Mouse (Mus musculus): ENCODE data around the gene BC037034. TPM values are rescaled to one million over a fixed set of nuclear protein-coding genes. Genes with fewer than 3 reads are reported as not detected.

BC037034 gene
- total and polyA plus RNA-seq, 2 experiments from 2014 or later = 13.5 to 89.3 TPM

DNA sequence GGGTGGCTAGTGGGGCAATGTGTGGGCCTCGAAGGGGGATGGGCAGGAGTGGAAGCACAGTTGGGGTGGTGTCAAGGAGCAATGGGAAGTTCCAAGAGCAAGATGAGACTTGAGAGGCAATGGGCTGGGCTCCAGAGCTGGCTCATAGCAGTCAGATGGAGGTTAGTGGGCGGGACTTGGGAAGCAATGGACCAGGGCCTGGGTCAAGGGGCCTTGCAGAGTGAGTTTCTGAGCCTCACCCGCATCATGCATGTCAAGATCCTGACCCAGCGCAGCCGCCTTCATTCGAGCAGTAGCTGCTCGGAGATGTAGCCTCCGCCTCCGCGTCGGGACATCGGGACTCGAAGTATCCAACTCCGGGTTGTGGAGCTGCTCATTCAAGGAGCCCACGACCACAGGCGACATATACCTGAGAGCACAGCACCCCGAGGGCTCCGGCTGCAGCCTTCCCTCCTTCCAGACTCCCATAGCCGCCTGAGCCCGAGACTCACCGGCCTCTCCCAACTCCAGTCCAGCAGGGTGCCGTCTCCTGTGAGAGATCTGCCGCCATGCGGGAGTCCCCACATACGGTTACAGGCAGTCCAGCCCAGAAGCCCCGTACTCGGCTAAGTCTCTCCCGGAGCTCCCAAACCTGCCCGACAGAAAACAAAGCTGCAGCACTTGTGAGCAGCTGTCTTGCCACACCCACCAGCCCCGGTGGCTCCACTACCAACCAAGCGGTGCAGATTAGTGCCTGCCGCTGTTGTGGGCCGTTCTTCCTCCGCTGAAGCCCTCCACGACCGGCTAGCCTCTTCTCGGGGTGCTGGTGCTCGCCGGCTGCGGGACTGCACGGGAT is 11.6 kb upstream of the BC037034 start:
- H3K4me2 ChIP-seq (ENCODE audit: low read depth, low read length) = peak overlapping the region; percentile 59
- H3K9ac ChIP-seq (replicated peaks; ENCODE audit: low read length) = peak overlapping the region; percentile 44
- H3K9me3 ChIP-seq (ENCODE audit: low read length) = no peaks in the 10 kb centered on the region
- no peak for ATAC-seq
- peak; percentile 26 for DNase-seq (ENCODE audit: low spot score)
- H3K27ac ChIP-seq = no peak overlapping the region
- no peaks in the 10 kb centered on the region for H3K36me3 ChIP-seq (ENCODE audit: insufficient read depth, low read length)
- peaks cover 7% of the 10 kb centered on the region for H3K4me1 ChIP-seq (ENCODE audit: insufficient read depth, low read length)
- no peaks in the 10 kb centered on the region for H3K27me3 ChIP-seq (ENCODE audit: insufficient read depth, low read length)
- no peak for TF ChIP-seq CTCF (IDR thresholded peaks at IDR 0.05; ENCODE audit: low read depth)
- 10% methylated on average over 41 of the region's 41 CpGs for WGBS
- peak overlapping the region; percentile 24 for H3K4me3 ChIP-seq (ENCODE audit: low read length)

GRCm38 (mm10) chr5:138274186-138274585 is 10.4 kb upstream of the BC037034 start:
- no peaks in the 10 kb centered on the region for H3K36me3 ChIP-seq (ENCODE audit: insufficient read depth, low read length)
- WGBS = 53% methylated on average over 8 of the region's 8 CpGs

GRCm38 (mm10) chr5:138272409-138272923 is 8.6 kb upstream of the BC037034 start, which contains the start of gene Gal3st4:
Gene Gal3st4, minus strand, starts transcription at chr5:138272840.
- Histone ChIP-seq H3K4me2 (ENCODE audit: low read depth, low read length) (peak within 1 kb of the TSS; percentile 42), H3K4me1 (ENCODE audit: insufficient read depth, low read length) (peaks cover 7% of the 10 kb centered on the region; the same call in 1 of the 2 replicates), H3K9ac (replicated peaks; ENCODE audit: low read length) (no peak within 1 kb of the TSS), H3K36me3 (ENCODE audit: insufficient read depth, low read length) (no peaks in the 10 kb centered on the region), H3K27me3 (ENCODE audit: insufficient read depth, low read length) (no peaks in the 10 kb centered on the region), H3K27ac (peak within 1 kb of the TSS; percentile 22; the same call in 1 of the 2 replicates), H3K9me3 (ENCODE audit: low read length) (no peaks in the 10 kb centered on the region), H3K4me3 (ENCODE audit: low read length) (0 out of 2 replicates have a peak within 1 kb of the TSS, but pooled peaks have one; percentile 2)
- ATAC-seq = peak; percentile 53; the same call in 1 of the 2 replicates
- WGBS = 1% methylated on average over 12 of the region's 12 CpGs
- peak; percentile 26 for DNase-seq (ENCODE audit: low spot score)
- TF ChIP-seq CTCF (IDR thresholded peaks at IDR 0.05; ENCODE audit: low read depth) = no peak

More at GRCm38 (mm10) chr5:138274186-138274585, 10.4 kb upstream of the BC037034 start:
- no peaks in the 10 kb centered on the region for H3K9me3 ChIP-seq (ENCODE audit: low read length)
- DNase-seq (ENCODE audit: low spot score) (no peak), ATAC-seq (no peak)
- no peak overlapping the region for H3K4me3 ChIP-seq (ENCODE audit: low read length)
- no peak for TF ChIP-seq CTCF (IDR thresholded peaks at IDR 0.05; ENCODE audit: low read depth)
- H3K9ac ChIP-seq (replicated peaks; ENCODE audit: low read length) = no peak overlapping the region
- H3K27me3 ChIP-seq (ENCODE audit: insufficient read depth, low read length) = no peaks in the 10 kb centered on the region
- H3K4me1 ChIP-seq (ENCODE audit: insufficient read depth, low read length) = peaks cover 7% of the 10 kb centered on the region
- no peak overlapping the region for H3K4me2 ChIP-seq (ENCODE audit: low read depth, low read length)
- H3K27ac ChIP-seq = no peak overlapping the region

DNA sequence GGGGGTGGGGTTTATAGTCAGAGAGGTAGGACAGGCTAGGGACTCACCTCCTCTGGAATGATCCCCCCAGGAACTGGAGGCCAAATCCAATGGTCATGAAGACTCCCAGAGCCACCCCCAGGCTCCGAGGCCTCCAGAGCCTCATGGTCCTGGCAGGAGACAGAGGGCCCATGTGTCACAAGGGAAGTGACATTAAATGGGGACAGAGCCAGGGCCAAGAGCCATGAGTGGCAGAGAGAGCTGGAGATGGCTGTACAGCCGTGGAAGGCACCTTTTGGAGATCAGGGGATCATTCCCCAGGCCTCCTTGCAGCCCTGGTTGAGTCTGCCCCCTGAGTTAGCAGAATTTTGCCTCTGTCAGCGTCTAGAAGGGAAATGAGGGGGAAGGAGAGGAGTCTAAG is 7.4 kb upstream of the BC037034 start:
- no peak overlapping the region for H3K9ac ChIP-seq (replicated peaks; ENCODE audit: low read length)
- H3K27ac ChIP-seq = no peak overlapping the region
- no peak for ATAC-seq
- H3K4me3 ChIP-seq (ENCODE audit: low read length) = no peak overlapping the region
- H3K4me2 ChIP-seq (ENCODE audit: low read depth, low read length) = no peak overlapping the region
- no peak for DNase-seq (ENCODE audit: low spot score)
- no peaks in the 10 kb centered on the region for H3K27me3 ChIP-seq (ENCODE audit: insufficient read depth, low read length)
- no peaks in the 10 kb centered on the region for H3K9me3 ChIP-seq (ENCODE audit: low read length)
- peaks cover 7% of the 10 kb centered on the region; the same call in 1 of the 2 replicates for H3K4me1 ChIP-seq (ENCODE audit: insufficient read depth, low read length)
- WGBS = 53% methylated on average over 3 of the region's 3 CpGs
- H3K36me3 ChIP-seq (ENCODE audit: insufficient read depth, low read length) = no peaks in the 10 kb centered on the region
- no peak for TF ChIP-seq CTCF (IDR thresholded peaks at IDR 0.05; ENCODE audit: low read depth)

- DNase-seq (ENCODE audit: low spot score) = no peak
- no peak for ATAC-seq
- H3K36me3 ChIP-seq (ENCODE audit: insufficient read depth, low read length) = no peaks in the 10 kb centered on the region
- no peak overlapping the region for H3K9ac ChIP-seq (replicated peaks; ENCODE audit: low read length)
- H3K4me1 ChIP-seq (ENCODE audit: insufficient read depth, low read length) = peaks cover 10% of the 10 kb centered on the region; the same call in 1 of the 2 replicates
- no peak overlapping the region for H3K4me2 ChIP-seq (ENCODE audit: low read depth, low read length)
- TF ChIP-seq CTCF (IDR thresholded peaks at IDR 0.05; ENCODE audit: low read depth) = no peak
- no peak overlapping the region for H3K27ac ChIP-seq
- 82% methylated on average over 4 of the region's 4 CpGs for WGBS
- no peaks in the 10 kb centered on the region for H3K27me3 ChIP-seq (ENCODE audit: insufficient read depth, low read length)
- no peaks in the 10 kb centered on the region for H3K9me3 ChIP-seq (ENCODE audit: low read length)
- H3K4me3 ChIP-seq (ENCODE audit: low read length) = no peak overlapping the region
These were observed 5.1 kb upstream of the BC037034 start for GRCm38 (mm10) chr5:138268980-138269379.

GRCm38 (mm10) chr5:138267114-138267513 is 3.3 kb upstream of the BC037034 start:
- Histone ChIP-seq H3K4me1 (ENCODE audit: insufficient read depth, low read length) (peaks cover 12% of the 10 kb centered on the region; the same call in 1 of the 2 replicates), H3K27ac (no peak overlapping the region), H3K9me3 (ENCODE audit: low read length) (no peaks in the 10 kb centered on the region), H3K4me3 (ENCODE audit: low read length) (no peak overlapping the region), H3K27me3 (ENCODE audit: insufficient read depth, low read length) (no peaks in the 10 kb centered on the region), H3K36me3 (ENCODE audit: insufficient read depth, low read length) (no peaks in the 10 kb centered on the region), H3K9ac (replicated peaks; ENCODE audit: low read length) (no peak overlapping the region), H3K4me2 (ENCODE audit: low read depth, low read length) (no peak overlapping the region)
- DNase-seq (ENCODE audit: low spot score) (no peak), ATAC-seq (no peak)
- 87% methylated on average over 3 of the region's 3 CpGs for WGBS
- no peak for TF ChIP-seq CTCF (IDR thresholded peaks at IDR 0.05; ENCODE audit: low read depth)
